Mouse (Mus musculus): ENCODE results near the gene Dhx40. TPM values are rescaled to one million over a fixed set of nuclear protein-coding genes. Genes with fewer than 3 reads are reported as not detected.

The Dhx40 gene
- polyA plus RNA-seq, 1 experiment = 6.3 TPM

DNA sequence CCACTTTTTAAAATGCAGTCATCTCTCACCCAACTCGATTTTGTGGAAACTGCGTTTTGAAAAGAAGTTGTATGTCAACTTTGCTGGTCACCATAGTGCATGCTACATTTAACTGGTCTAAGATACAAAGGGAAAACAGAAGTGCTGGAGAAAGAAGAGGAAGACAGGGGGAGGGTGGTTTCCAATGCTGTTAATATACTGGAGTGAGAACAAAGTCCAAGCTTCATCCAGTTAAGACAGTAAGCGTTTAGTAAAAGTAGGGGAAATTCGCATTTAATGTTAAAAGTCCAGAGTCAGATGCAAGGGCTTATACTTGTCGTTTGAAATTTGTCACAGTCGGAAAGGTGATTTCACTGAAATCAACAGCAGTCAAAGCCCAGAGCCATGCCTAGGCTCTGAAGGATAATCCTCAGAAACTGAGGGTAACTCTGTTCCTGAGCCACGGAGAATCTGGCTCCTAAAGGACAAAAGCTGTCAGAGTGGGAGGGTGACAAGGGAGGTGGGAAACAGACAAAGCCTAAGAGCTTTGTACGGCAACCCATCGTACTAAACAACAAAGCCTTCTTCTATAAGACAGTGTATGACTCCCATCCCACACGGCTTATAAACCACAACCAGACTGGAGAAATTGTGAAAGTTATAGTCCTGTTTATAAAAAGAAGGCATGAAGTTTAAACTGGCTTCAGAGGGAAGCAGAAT, 73.2 kb downstream of the Dhx40 start:
- no peaks in the 10 kb centered on the region for H3K27me3 ChIP-seq (ENCODE audit: control insufficient read depth, insufficient read depth, insufficient read length)
- no peak overlapping the region for H3K4me3 ChIP-seq (ENCODE audit: insufficient read depth, poor library complexity, severe bottlenecking)
- peaks cover 81% of the 10 kb centered on the region for H3K79me2 ChIP-seq (ENCODE audit: control insufficient read depth, insufficient read depth)
- H3K79me3 ChIP-seq (ENCODE audit: low read depth) = peaks cover 43% of the 10 kb centered on the region
- H3ac ChIP-seq (ENCODE audit: control insufficient read depth, insufficient read length, low read depth) = no peak overlapping the region
- H3K36me3 ChIP-seq (ENCODE audit: control insufficient read depth, insufficient read depth) = peaks cover 71% of the 10 kb centered on the region
- no peak for TF ChIP-seq MAX (IDR thresholded peaks at IDR 0.05)
- no peak for TF ChIP-seq MYOG (IDR thresholded peaks at IDR 0.05; ENCODE audit: control insufficient read depth, extremely low read depth, insufficient read length)
- TF ChIP-seq CEBPB (IDR thresholded peaks at IDR 0.05; ENCODE audit: low read depth) = no peak
- TF ChIP-seq CTCF (IDR thresholded peaks at IDR 0.05; ENCODE audit: control insufficient read depth, insufficient read depth, insufficient read length) = no peak
- no peak for TF ChIP-seq USF1 (IDR thresholded peaks at IDR 0.05; ENCODE audit: low read depth)
- no peak for TF ChIP-seq MYOD1 (IDR thresholded peaks at IDR 0.05; ENCODE audit: control insufficient read depth, insufficient read length, low read depth)
- TF ChIP-seq FOSL1 (IDR thresholded peaks at IDR 0.05; ENCODE audit: insufficient read depth, low read length, poor library complexity, severe bottlenecking) = no peak

GRCm38 (mm10) chr11:86731443-86731842, 76.1 kb downstream of the Dhx40 start:
- Histone ChIP-seq H3K4me3 (ENCODE audit: insufficient read depth, poor library complexity, severe bottlenecking) (no peak overlapping the region), H3K79me2 (ENCODE audit: control insufficient read depth, insufficient read depth) (peaks cover 61% of the 10 kb centered on the region), H3K27me3 (ENCODE audit: control insufficient read depth, insufficient read depth, insufficient read length) (no peaks in the 10 kb centered on the region), H3ac (ENCODE audit: control insufficient read depth, insufficient read length, low read depth) (no peak overlapping the region), H3K79me3 (ENCODE audit: low read depth) (peaks cover 18% of the 10 kb centered on the region), H3K36me3 (ENCODE audit: control insufficient read depth, insufficient read depth) (peaks cover 94% of the 10 kb centered on the region)
- TF ChIP-seq MYOG (IDR thresholded peaks at IDR 0.05; ENCODE audit: control insufficient read depth, extremely low read depth, insufficient read length) (no peak), FOSL1 (IDR thresholded peaks at IDR 0.05; ENCODE audit: insufficient read depth, low read length, poor library complexity, severe bottlenecking) (no peak), MYOD1 (IDR thresholded peaks at IDR 0.05; ENCODE audit: control insufficient read depth, insufficient read length, low read depth) (no peak)

DNA sequence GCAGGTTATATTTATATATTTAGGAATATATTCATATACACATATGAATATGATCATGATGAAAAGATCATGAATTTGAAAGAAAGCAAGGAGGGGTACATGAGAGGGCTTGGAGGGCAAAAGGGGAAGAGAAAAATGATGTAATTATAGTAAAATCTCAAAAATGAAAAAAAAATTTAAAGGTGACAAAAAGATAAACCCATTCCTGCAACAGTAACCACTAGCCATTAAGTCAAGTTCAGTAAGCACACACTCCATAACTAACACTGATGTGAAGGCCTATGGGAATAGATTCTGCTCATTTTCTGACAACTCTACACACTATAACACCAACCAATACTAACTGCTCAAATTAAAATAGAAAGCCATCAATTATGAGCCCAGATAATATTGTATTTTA, 81.9 kb downstream of the Dhx40 start:
- TF ChIP-seq FOSL1 (IDR thresholded peaks at IDR 0.05; ENCODE audit: insufficient read depth, low read length, poor library complexity, severe bottlenecking) (no peak), CEBPB (IDR thresholded peaks at IDR 0.05; ENCODE audit: low read depth) (no peak), USF1 (IDR thresholded peaks at IDR 0.05; ENCODE audit: low read depth) (no peak), MYOG (IDR thresholded peaks at IDR 0.05; ENCODE audit: control insufficient read depth, extremely low read depth, insufficient read length) (no peak)
- Histone ChIP-seq H3K36me3 (ENCODE audit: control insufficient read depth, insufficient read depth) (peaks cover 99% of the 10 kb centered on the region), H3K4me3 (ENCODE audit: insufficient read depth, poor library complexity, severe bottlenecking) (no peak overlapping the region), H3K79me3 (ENCODE audit: low read depth) (peaks cover 3% of the 10 kb centered on the region), H3ac (ENCODE audit: control insufficient read depth, insufficient read length, low read depth) (no peak overlapping the region), H3K27me3 (ENCODE audit: control insufficient read depth, insufficient read depth, insufficient read length) (no peaks in the 10 kb centered on the region), H3K79me2 (ENCODE audit: control insufficient read depth, insufficient read depth) (peaks cover 23% of the 10 kb centered on the region)

DNA sequence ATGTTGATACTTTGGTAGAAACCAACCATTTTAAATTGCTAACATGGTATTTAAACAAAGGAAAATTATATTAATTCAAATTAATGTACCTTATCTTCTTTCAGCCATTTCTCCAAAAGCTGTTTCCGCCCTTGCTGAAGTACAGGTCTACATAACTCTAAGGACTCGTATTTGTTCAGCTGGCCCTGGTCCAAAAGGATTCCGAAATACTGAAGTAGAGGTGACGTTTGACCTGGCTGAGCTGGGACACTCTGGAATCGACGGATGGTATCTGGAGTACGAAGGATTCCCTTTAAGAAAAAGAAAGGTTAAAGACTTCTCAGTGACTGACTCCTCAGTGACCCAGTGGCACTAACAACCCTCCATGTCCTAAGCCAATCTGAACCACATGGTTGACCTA, 82.6 kb downstream of the Dhx40 start:
- Histone ChIP-seq H3K79me3 (ENCODE audit: low read depth) (peaks cover 3% of the 10 kb centered on the region), H3K79me2 (ENCODE audit: control insufficient read depth, insufficient read depth) (peaks cover 23% of the 10 kb centered on the region), H3K4me3 (ENCODE audit: insufficient read depth, poor library complexity, severe bottlenecking) (no peak overlapping the region), H3K27me3 (ENCODE audit: control insufficient read depth, insufficient read depth, insufficient read length) (no peaks in the 10 kb centered on the region), H3K36me3 (ENCODE audit: control insufficient read depth, insufficient read depth) (peaks cover 99% of the 10 kb centered on the region), H3ac (ENCODE audit: control insufficient read depth, insufficient read length, low read depth) (no peak overlapping the region)
- TF ChIP-seq MYOD1 (IDR thresholded peaks at IDR 0.05; ENCODE audit: control insufficient read depth, insufficient read length, low read depth) (no peak), MAX (IDR thresholded peaks at IDR 0.05) (no peak), CTCF (IDR thresholded peaks at IDR 0.05; ENCODE audit: control insufficient read depth, insufficient read depth, insufficient read length) (no peak)

GRCm38 (mm10) chr11:86724004-86724403, 83.5 kb downstream of the Dhx40 start:
- H3ac ChIP-seq (ENCODE audit: control insufficient read depth, insufficient read length, low read depth) = no peak overlapping the region
- TF ChIP-seq MYOD1 (IDR thresholded peaks at IDR 0.05; ENCODE audit: control insufficient read depth, insufficient read length, low read depth) (no peak), MYOG (IDR thresholded peaks at IDR 0.05; ENCODE audit: control insufficient read depth, extremely low read depth, insufficient read length) (no peak), FOSL1 (IDR thresholded peaks at IDR 0.05; ENCODE audit: insufficient read depth, low read length, poor library complexity, severe bottlenecking) (no peak), USF1 (IDR thresholded peaks at IDR 0.05; ENCODE audit: low read depth) (no peak), MAX (IDR thresholded peaks at IDR 0.05) (no peak), CTCF (IDR thresholded peaks at IDR 0.05; ENCODE audit: control insufficient read depth, insufficient read depth, insufficient read length) (no peak), CEBPB (IDR thresholded peaks at IDR 0.05; ENCODE audit: low read depth) (no peak)
- peaks cover 99% of the 10 kb centered on the region for H3K36me3 ChIP-seq (ENCODE audit: control insufficient read depth, insufficient read depth)
- peaks cover 16% of the 10 kb centered on the region for H3K79me2 ChIP-seq (ENCODE audit: control insufficient read depth, insufficient read depth)
- H3K4me3 ChIP-seq (ENCODE audit: insufficient read depth, poor library complexity, severe bottlenecking) = no peak overlapping the region
- H3K27me3 ChIP-seq (ENCODE audit: control insufficient read depth, insufficient read depth, insufficient read length) = no peaks in the 10 kb centered on the region
- peaks cover 3% of the 10 kb centered on the region for H3K79me3 ChIP-seq (ENCODE audit: low read depth)

DNA sequence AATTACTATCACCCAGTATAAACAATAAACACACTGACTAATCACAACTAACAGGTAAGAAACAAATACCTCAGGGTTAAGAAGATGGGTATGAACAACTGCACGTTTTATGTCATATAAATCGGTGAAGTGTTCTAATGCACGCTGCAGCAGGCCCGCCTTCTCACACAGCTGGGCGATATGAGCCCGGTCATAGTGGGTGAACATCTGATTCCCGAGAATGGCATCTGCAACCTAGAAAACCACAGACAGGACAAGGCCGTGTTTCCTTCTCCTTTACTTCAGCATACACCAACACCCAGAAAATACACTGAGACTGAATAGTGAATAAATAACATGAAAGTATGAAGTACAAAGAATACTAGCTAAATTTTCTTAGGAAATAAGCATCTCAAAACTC, 88.2 kb downstream of the Dhx40 start:
- Histone ChIP-seq H3K79me2 (ENCODE audit: control insufficient read depth, insufficient read depth) (peaks cover 8% of the 10 kb centered on the region), H3K36me3 (ENCODE audit: control insufficient read depth, insufficient read depth) (peaks cover 96% of the 10 kb centered on the region), H3K79me3 (ENCODE audit: low read depth) (peaks cover 2% of the 10 kb centered on the region), H3K4me3 (ENCODE audit: insufficient read depth, poor library complexity, severe bottlenecking) (no peak overlapping the region), H3K27me3 (ENCODE audit: control insufficient read depth, insufficient read depth, insufficient read length) (no peaks in the 10 kb centered on the region), H3ac (ENCODE audit: control insufficient read depth, insufficient read length, low read depth) (no peak overlapping the region)
- no peak for TF ChIP-seq USF1 (IDR thresholded peaks at IDR 0.05; ENCODE audit: low read depth)
- TF ChIP-seq MAX (IDR thresholded peaks at IDR 0.05) = no peak
- TF ChIP-seq FOSL1 (IDR thresholded peaks at IDR 0.05; ENCODE audit: insufficient read depth, low read length, poor library complexity, severe bottlenecking) = no peak
- TF ChIP-seq CEBPB (IDR thresholded peaks at IDR 0.05; ENCODE audit: low read depth) = no peak
- no peak for TF ChIP-seq MYOG (IDR thresholded peaks at IDR 0.05; ENCODE audit: control insufficient read depth, extremely low read depth, insufficient read length)
- TF ChIP-seq MYOD1 (IDR thresholded peaks at IDR 0.05; ENCODE audit: control insufficient read depth, insufficient read length, low read depth) = no peak
- no peak for TF ChIP-seq CTCF (IDR thresholded peaks at IDR 0.05; ENCODE audit: control insufficient read depth, insufficient read depth, insufficient read length)

Other genes with a start within 250 kb of the Dhx40 start
- gene Vmp1, start 123.9 kb downstream of the Dhx40 start, polyA plus RNA-seq (2012; fragmentation: generic; extraction: Trizol) = 157 TPM
- 23.0 TPM for gene Ptrh2, start 123.8 kb downstream of the Dhx40 start, polyA plus RNA-seq (2012; fragmentation: generic; extraction: Trizol)
- 65.1 TPM for gene Cltc, start 50.2 kb downstream of the Dhx40 start, polyA plus RNA-seq (2012; fragmentation: generic; extraction: Trizol)
- gene Ypel2, start 186.0 kb upstream of the Dhx40 start, polyA plus RNA-seq (2012; fragmentation: generic; extraction: Trizol) = 0.14 TPM

Data from C2C12 (cell line).